Mouse (Mus musculus) embryonic fibroblast, embryonic 13.5 days (primary cell): ENCODE data around the gene Hnrnpl.

ENCODE experiments used
- CTCF ChIP-seq: IDR thresholded peaks from 2 replicates; pipeline ENCODE4 v1.5.1; 2011; ENCODE audit warnings: mild to moderate bottlenecking, control low read depth, low read length, moderate library complexity, borderline replicate concordance; ENCODE audit not compliant: insufficient read depth
- POLR2A ChIP-seq: IDR thresholded peaks from 2 replicates; pipeline ENCODE4 v1.6.1; 2011; ENCODE audit warnings: low read depth, mild to moderate bottlenecking, control low read depth, low read length, moderate library complexity

DNA sequence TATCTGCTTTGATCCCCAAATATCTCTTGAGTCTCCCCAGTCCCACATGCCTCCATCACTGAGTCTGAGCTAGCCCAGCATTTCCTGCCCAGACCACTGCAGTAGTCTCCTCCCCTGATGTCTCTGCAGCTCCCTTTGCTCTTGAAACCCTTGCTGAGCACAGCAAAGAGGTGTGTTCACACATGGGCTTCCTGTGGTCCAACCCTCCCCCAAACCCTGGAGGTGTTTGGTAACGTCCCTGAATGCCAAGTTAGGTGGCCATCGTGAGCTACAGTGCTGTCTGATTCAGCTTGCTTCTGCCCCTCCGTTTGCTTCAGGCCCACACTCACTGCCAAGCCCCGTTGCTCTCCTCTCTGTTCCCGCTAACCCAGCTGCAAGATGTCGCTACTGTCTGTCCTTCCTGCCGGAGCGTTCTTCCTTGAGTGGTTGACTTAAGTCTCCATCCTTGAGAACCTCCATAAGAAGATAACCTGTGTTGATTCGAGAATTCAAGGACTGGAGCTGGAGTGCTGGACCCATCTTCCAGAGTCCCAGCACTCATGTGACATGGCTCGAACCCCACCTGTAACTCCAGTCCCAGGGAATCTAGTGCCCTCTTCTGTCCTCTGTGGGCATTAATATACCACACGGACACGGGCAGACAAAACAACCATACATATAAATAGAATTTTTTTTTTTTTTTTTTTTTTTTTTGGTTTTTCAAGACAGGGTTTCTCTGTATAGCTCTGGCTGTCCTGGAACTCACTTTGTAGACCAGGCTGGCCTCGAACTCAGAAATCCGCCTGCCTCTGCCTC is 15.8 kb upstream of the Hnrnpl start:
- no peak for TF ChIP-seq CTCF
- TF ChIP-seq POLR2A = no peak
